Mouse (Mus musculus) liver, embryonic 12.5 days (tissue): ENCODE measurements around the gene Nav3. TPM values are rescaled to one million over a fixed set of nuclear protein-coding genes. Genes with fewer than 3 reads are reported as not detected.

Experiments used
- ATAC-seq: fragments of 200-750 bp; cut with Nextera tagmentation; 2 replicates; pipeline ENCODE4 v1.8.0; 2017; ENCODE audit warnings: moderate number of reproducible peaks, mild to moderate bottlenecking, moderate library complexity
- H3K27ac ChIP-seq: fragments of 300-500 bp; sonication (generic); 2 replicates; pipeline ENCODE4 v1.5.1; 2016; ENCODE audit warnings: mild to moderate bottlenecking
- H3K27me3 ChIP-seq: fragments of 300-500 bp; sonication (generic); replicated peaks from 2 replicates; pipeline ENCODE4 v1.6.1; 2016; ENCODE audit warnings: mild to moderate bottlenecking, moderate library complexity
- H3K36me3 ChIP-seq: fragments of 300-500 bp; sonication (generic); 2 replicates; pipeline ENCODE4 v1.6.1; 2016; ENCODE audit warnings: mild to moderate bottlenecking, moderate library complexity
- H3K4me1 ChIP-seq: fragments of 300-500 bp; sonication (generic); 2 replicates; pipeline ENCODE4 v1.6.1; 2016
- H3K4me2 ChIP-seq: fragments of 300-500 bp; sonication (generic); 2 replicates; pipeline ENCODE4 v1.6.1; 2016; ENCODE audit warnings: mild to moderate bottlenecking, moderate library complexity
- H3K4me3 ChIP-seq: fragments of 300-500 bp; sonication (generic); 2 replicates; pipeline ENCODE4 v1.5.1; 2016; ENCODE audit warnings: mild to moderate bottlenecking, moderate library complexity
- H3K9ac ChIP-seq: fragments of 300-500 bp; sonication (generic); 2 replicates; pipeline ENCODE4 v1.6.1; 2016; ENCODE audit warnings: mild to moderate bottlenecking, moderate library complexity
- H3K9me3 ChIP-seq: fragments of 300-500 bp; sonication (generic); replicated peaks from 2 replicates; pipeline ENCODE4 v1.6.1; 2016; ENCODE audit warnings: mild to moderate bottlenecking, moderate library complexity
- WGBS: fragments of 180-500 bp; shearing (Covaris S2); methylation state at CpG from one replicate; pipeline ENCODE4 v1.1.7; 2016; ENCODE audit not compliant: insufficient replicate concordance; 5-methylcytosine and 5-hydroxymethylcytosine counted together
- polyA plus RNA-seq: library from polyadenylated mRNA; unstranded; fragments of >200 nt; fragmentation: Nextera tagmentation; extraction: Ambion mirVana; gene quantifications from 2 replicates; pipeline ENCODE4 v1.2.1, GENCODE M21; 2016

Nav3 gene
- polyA plus RNA-seq, 1 experiment from 2014 or later = 0.13 TPM

- no peaks in the 10 kb centered on the region for H3K36me3 ChIP-seq
- H3K27ac ChIP-seq = no peak overlapping the region
- no peaks in the 10 kb centered on the region for H3K9me3 ChIP-seq
- no peaks in the 10 kb centered on the region for H3K27me3 ChIP-seq
- H3K9ac ChIP-seq = no peak overlapping the region
- no peak overlapping the region for H3K4me3 ChIP-seq
- H3K4me2 ChIP-seq = no peak overlapping the region
- no peaks in the 10 kb centered on the region for H3K4me1 ChIP-seq
- WGBS = 23% methylated on average over 14 of the region's 14 CpGs
- ATAC-seq = no peak
Measured at GRCm38 (mm10) chr10:109664629-109665317, 791.2 kb downstream of the Nav3 start.

GRCm38 (mm10) chr10:109651516-109651915 is 804.5 kb downstream of the Nav3 start:
- Histone ChIP-seq H3K9ac (no peak overlapping the region), H3K27ac (no peak overlapping the region), H3K4me1 (no peaks in the 10 kb centered on the region), H3K4me2 (no peak overlapping the region), H3K4me3 (no peak overlapping the region), H3K36me3 (no peaks in the 10 kb centered on the region), H3K9me3 (no peaks in the 10 kb centered on the region), H3K27me3 (no peaks in the 10 kb centered on the region)
- no peak for ATAC-seq
- 52% methylated on average over 7 of the region's 7 CpGs for WGBS

GRCm38 (mm10) chr10:109643598-109643997 is 812.4 kb downstream of the Nav3 start:
- no peak overlapping the region for H3K4me2 ChIP-seq
- H3K27me3 ChIP-seq = no peaks in the 10 kb centered on the region
- WGBS = 71% methylated on average over 3 of the region's 3 CpGs

GRCm38 (mm10) chr10:109641806-109642205 is 814.2 kb downstream of the Nav3 start:
- Histone ChIP-seq H3K4me1 (no peaks in the 10 kb centered on the region), H3K9me3 (0 out of 2 replicates have a peak, but pooled peaks cover 5% of the 10 kb centered on the region), H3K27me3 (no peaks in the 10 kb centered on the region), H3K36me3 (no peaks in the 10 kb centered on the region), H3K4me2 (no peak overlapping the region), H3K4me3 (no peak overlapping the region), H3K27ac (no peak overlapping the region), H3K9ac (no peak overlapping the region)
- no peak for ATAC-seq
- WGBS = 67% methylated on average over 7 of the region's 7 CpGs

More at GRCm38 (mm10) chr10:109643598-109643997, 812.4 kb downstream of the Nav3 start:
- Histone ChIP-seq H3K9ac (no peak overlapping the region), H3K27ac (no peak overlapping the region), H3K4me3 (no peak overlapping the region), H3K9me3 (no peaks in the 10 kb centered on the region), H3K36me3 (no peaks in the 10 kb centered on the region), H3K4me1 (no peaks in the 10 kb centered on the region)
- no peak for ATAC-seq

- 81% methylated on average over 16 of the region's 16 CpGs for WGBS
Measured at GRCm38 (mm10) chr10:109637702-109638101, 818.3 kb downstream of the Nav3 start.

More at GRCm38 (mm10) chr10:109637702-109638101, 818.3 kb downstream of the Nav3 start:
- Histone ChIP-seq H3K4me2 (no peak overlapping the region), H3K36me3 (no peaks in the 10 kb centered on the region), H3K4me3 (no peak overlapping the region), H3K9ac (no peak overlapping the region), H3K4me1 (no peaks in the 10 kb centered on the region), H3K27me3 (no peaks in the 10 kb centered on the region), H3K27ac (no peak overlapping the region), H3K9me3 (0 out of 2 replicates have a peak, but pooled peaks cover 5% of the 10 kb centered on the region)
- ATAC-seq = no peak
